Comparison of ENCODE assay signal across 8 mouse cellular contexts in the genomic region with DNA sequence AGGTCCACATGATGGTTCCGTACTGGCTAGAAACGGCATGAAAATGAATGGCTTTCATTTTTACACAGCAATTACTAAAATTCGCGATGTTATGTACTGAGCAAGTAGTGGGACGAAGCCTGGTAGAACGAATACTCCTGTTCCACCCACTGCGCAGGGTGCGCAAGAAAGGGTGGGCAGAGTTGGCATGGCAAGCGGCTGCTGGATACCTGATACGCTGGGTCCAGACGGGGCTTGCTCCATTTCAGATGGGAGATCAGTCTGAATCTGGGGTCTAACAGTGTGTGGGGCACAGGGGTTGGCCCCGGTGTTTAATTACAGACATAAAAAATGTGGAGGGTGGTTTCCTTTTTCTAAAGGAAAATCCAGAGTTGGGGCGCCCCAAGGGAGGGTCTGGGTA. TPM values are rescaled to one million over a fixed set of nuclear protein-coding genes. Genes with fewer than 3 reads are reported as not detected.
DNase-seq lines count a peak whose midpoint lies in the region; ATAC-seq and TF ChIP-seq lines count a peak whose summit lies in the region.

No protein-coding gene starts in this region.

- TF ChIP-seq POLR2A in thymus, adult 2 months (IDR thresholded peaks at IDR 0.05; ENCODE audit: control insufficient read depth, extremely low read depth, insufficient read depth, low read length, poor library complexity), result no peak

- peaks cover 94% of the 10 kb centered on the region for H3K27me3 ChIP-seq in heart, embryonic 12.5 days (replicated peaks)
- H3K27me3 ChIP-seq in thymus, adult 2 months (ENCODE audit: control insufficient read depth, insufficient read depth, low read length), result peaks cover 6% of the 10 kb centered on the region; the same call in 1 of the 2 replicates
- peaks cover 88% of the 10 kb centered on the region for H3K27me3 ChIP-seq in limb, embryonic 15.5 days

- peaks cover 14% of the 10 kb centered on the region for H3K4me1 ChIP-seq in heart, embryonic 12.5 days (replicated peaks)
- peaks cover 14% of the 10 kb centered on the region for H3K4me1 ChIP-seq in thymus, adult 2 months (replicated peaks; ENCODE audit: control insufficient read depth, insufficient read depth, low read length)
- H3K4me1 ChIP-seq in limb, embryonic 15.5 days, result peaks cover 17% of the 10 kb centered on the region

- no peak for TF ChIP-seq CTCF in thymus, adult 2 months (IDR thresholded peaks at IDR 0.05; ENCODE audit: borderline replicate concordance, control insufficient read depth, extremely low read depth, insufficient read depth, low read length, poor library complexity)

- no peaks in the 10 kb centered on the region for H3K9me3 ChIP-seq in heart, embryonic 12.5 days (replicated peaks)
- H3K9me3 ChIP-seq in limb, embryonic 15.5 days, result no peaks in the 10 kb centered on the region

- 47% methylated on average over 13 of the region's 13 CpGs for WGBS in heart, embryonic 12.5 days
- WGBS in thymus, adult 2 months, result 19% methylated on average over 13 of the region's 13 CpGs
- 30% methylated on average over 12 of the region's 13 CpGs for WGBS in limb, embryonic 15.5 days

- H3K4me2 ChIP-seq in heart, embryonic 12.5 days, result peak overlapping the region; percentile 98
- H3K4me2 ChIP-seq in limb, embryonic 15.5 days, result peak overlapping the region; percentile 97

- ATAC-seq in heart, embryonic 12.5 days (ENCODE audit: insufficient number of reproducible peaks, low FRiP score), result no peak
- ATAC-seq in limb, embryonic 15.5 days (ENCODE audit: insufficient number of reproducible peaks, low FRiP score, low TSS enrichment, low read depth), result no peak
- no peak for ATAC-seq in erythroid progenitor cell, adult 5-6 weeks (replicated peaks; ENCODE audit: low FRiP score, poor library complexity, severe bottlenecking)

- H3K9ac ChIP-seq in heart, embryonic 12.5 days, result no peak overlapping the region
- H3K9ac ChIP-seq in limb, embryonic 15.5 days, result no peak overlapping the region

- DNase-seq in heart, adult 8-10 months (ENCODE audit: low spot score), result no peak
- no peak for DNase-seq in thymus, adult 2 months
- DNase-seq in thymus, postnatal 14 days, result no peak
- no peak for DNase-seq in adrenal gland, adult 2 months
- DNase-seq in gastrocnemius, postnatal 10 days, result no peak

- no peaks in the 10 kb centered on the region for H3K36me3 ChIP-seq in heart, embryonic 12.5 days
- H3K36me3 ChIP-seq in thymus, adult 2 months (ENCODE audit: control insufficient read depth, insufficient read depth, low read length), result no peaks in the 10 kb centered on the region
- H3K36me3 ChIP-seq in limb, embryonic 15.5 days, result no peaks in the 10 kb centered on the region

- peak overlapping the region; percentile 64 for H3K4me3 ChIP-seq in heart, embryonic 12.5 days
- H3K4me3 ChIP-seq in thymus, adult 2 months (ENCODE audit: control insufficient read depth, insufficient read depth, low read length), result peak overlapping the region; percentile 47
- H3K4me3 ChIP-seq in limb, embryonic 15.5 days, result peak overlapping the region; percentile 51

- no peak overlapping the region for H3K27ac ChIP-seq in heart, embryonic 12.5 days (ENCODE audit: poor library complexity, severe bottlenecking)
- H3K27ac ChIP-seq in thymus, adult 2 months (ENCODE audit: control insufficient read depth, insufficient read depth, low read length), result no peak overlapping the region
- H3K27ac ChIP-seq in limb, embryonic 15.5 days, result no peak overlapping the region

RNA-seq across cellular contexts. Expression of gene Nefh, which starts 1.3 kb away (rescaled TPM):
- 0.58 and 0.66 TPM in 2 replicates for polyA plus RNA-seq in heart, embryonic 12.5 days (2016; fragmentation: Nextera tagmentation; extraction: Ambion mirVana)
- total RNA-seq in heart, adult 8-10 months (2022), result not detected
- polyA plus RNA-seq in thymus, adult 2 months (2012; rRNA removed), result 2.8 and 3.7 TPM in 2 replicates
- polyA plus RNA-seq in limb, embryonic 15.5 days (2015; fragmentation: Nextera tagmentation; extraction: Ambion mirVana), result 0.23 and 0.25 TPM in 2 replicates
- total RNA-seq in adrenal gland, adult 2 months (2021), result 1 to 10 TPM; 2.1 TPM
- 0.71 and 2.5 TPM in 2 replicates for polyA plus RNA-seq in adrenal gland, adult 2 months (2012; rRNA removed)
- under 1 TPM; 0.05 to 0.23 TPM for total RNA-seq in gastrocnemius, postnatal 10 days (2021)
- total RNA-seq in erythroid progenitor cell, adult 5-6 weeks (2015; ENCODE audit: low replicate concordance), result not detected in 2 replicates
- 0.39 and 0.98 TPM in 2 replicates for total RNA-seq in erythroid progenitor cell, adult 5-6 weeks (2017; ENCODE audit: low replicate concordance)

RNA-seq across cellular contexts. Expression of gene Ap1b1, which starts 40.1 kb away (rescaled TPM):
- 51.4 and 56.4 TPM in 2 replicates for polyA plus RNA-seq in heart, embryonic 12.5 days (2016; fragmentation: Nextera tagmentation; extraction: Ambion mirVana)
- 10 to 100 TPM; 44.3 to 62.4 (median 54.2) TPM for total RNA-seq in heart, adult 8-10 months (2022)
- 129 and 140 TPM in 2 replicates for polyA plus RNA-seq in thymus, adult 2 months (2012; rRNA removed)
- 55.2 and 56.5 TPM in 2 replicates for polyA plus RNA-seq in limb, embryonic 15.5 days (2015; fragmentation: Nextera tagmentation; extraction: Ambion mirVana)
- total RNA-seq in adrenal gland, adult 2 months (2021), result 10 to 100 TPM; 59.0 to 78.0 TPM
- polyA plus RNA-seq in adrenal gland, adult 2 months (2012; rRNA removed), result 68.2 and 111 TPM in 2 replicates
- 10 to 100 TPM; 40.5 to 49.5 TPM for total RNA-seq in gastrocnemius, postnatal 10 days (2021)
- 42.8 and 126 TPM in 2 replicates for total RNA-seq in erythroid progenitor cell, adult 5-6 weeks (2015; ENCODE audit: low replicate concordance)
- 91.6 and 103 TPM in 2 replicates for total RNA-seq in erythroid progenitor cell, adult 5-6 weeks (2017; ENCODE audit: low replicate concordance)

RNA-seq across cellular contexts. Expression of gene Thoc5, which starts 51.4 kb away (rescaled TPM):
- 28.8 and 29.6 TPM in 2 replicates for polyA plus RNA-seq in heart, embryonic 12.5 days (2016; fragmentation: Nextera tagmentation; extraction: Ambion mirVana)
- total RNA-seq in heart, adult 8-10 months (2022), result 10 to 100 TPM; 14.9 to 19.8 (median 16.2) TPM
- 27.3 and 28.5 TPM in 2 replicates for polyA plus RNA-seq in thymus, adult 2 months (2012; rRNA removed)
- polyA plus RNA-seq in limb, embryonic 15.5 days (2015; fragmentation: Nextera tagmentation; extraction: Ambion mirVana), result 28.8 and 29.9 TPM in 2 replicates
- total RNA-seq in adrenal gland, adult 2 months (2021), result 10 to 100 TPM; 32.3 to 34.1 TPM
- 8.8 TPM in 2 replicates for polyA plus RNA-seq in adrenal gland, adult 2 months (2012; rRNA removed)
- total RNA-seq in gastrocnemius, postnatal 10 days (2021), result 10 to 100 TPM; 14.9 to 17.7 TPM
- 3.6 and 4.6 TPM in 2 replicates for total RNA-seq in erythroid progenitor cell, adult 5-6 weeks (2015; ENCODE audit: low replicate concordance)
- total RNA-seq in erythroid progenitor cell, adult 5-6 weeks (2017; ENCODE audit: low replicate concordance), result 8.3 and 12.7 TPM in 2 replicates
